Mouse (Mus musculus): ENCODE measurements around the gene Sla2. TPM values are rescaled to one million over a fixed set of nuclear protein-coding genes. Genes with fewer than 3 reads are reported as not detected.
"Not testable (repeated sequence)": the region's sequence is repeated elsewhere in the genome, so short reads cannot be mapped to it uniquely, and the experiment has no call there.

Sla2 gene
- polyA plus RNA-seq, 1 experiment = 0.23 TPM

DNA sequence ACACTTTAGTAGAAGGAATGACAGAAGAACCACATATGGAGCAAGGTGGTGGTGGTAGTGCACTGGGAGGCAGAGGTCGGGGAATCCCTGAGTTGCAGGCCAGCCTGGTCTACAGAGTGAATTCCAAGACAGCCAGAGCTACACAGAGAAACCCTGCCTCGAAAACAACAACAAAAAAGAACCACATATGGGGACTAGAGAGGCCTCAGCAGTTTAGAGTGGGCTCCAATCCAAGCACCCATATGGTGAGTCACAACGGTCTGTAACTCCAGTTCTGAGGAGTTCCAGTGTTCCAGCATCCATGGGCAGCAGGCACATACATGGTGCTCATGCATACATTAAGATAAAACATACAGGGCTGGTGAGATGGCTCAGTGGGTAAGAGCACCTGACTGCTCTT lies 22.5 kb downstream of the Sla2 start:
- no peak for DNase-seq (ENCODE audit: low read depth)

- no peak for DNase-seq (ENCODE audit: low read depth)
Measured at GRCm38 (mm10) chr2:156863487-156864160, 23.4 kb downstream of the Sla2 start.

DNA sequence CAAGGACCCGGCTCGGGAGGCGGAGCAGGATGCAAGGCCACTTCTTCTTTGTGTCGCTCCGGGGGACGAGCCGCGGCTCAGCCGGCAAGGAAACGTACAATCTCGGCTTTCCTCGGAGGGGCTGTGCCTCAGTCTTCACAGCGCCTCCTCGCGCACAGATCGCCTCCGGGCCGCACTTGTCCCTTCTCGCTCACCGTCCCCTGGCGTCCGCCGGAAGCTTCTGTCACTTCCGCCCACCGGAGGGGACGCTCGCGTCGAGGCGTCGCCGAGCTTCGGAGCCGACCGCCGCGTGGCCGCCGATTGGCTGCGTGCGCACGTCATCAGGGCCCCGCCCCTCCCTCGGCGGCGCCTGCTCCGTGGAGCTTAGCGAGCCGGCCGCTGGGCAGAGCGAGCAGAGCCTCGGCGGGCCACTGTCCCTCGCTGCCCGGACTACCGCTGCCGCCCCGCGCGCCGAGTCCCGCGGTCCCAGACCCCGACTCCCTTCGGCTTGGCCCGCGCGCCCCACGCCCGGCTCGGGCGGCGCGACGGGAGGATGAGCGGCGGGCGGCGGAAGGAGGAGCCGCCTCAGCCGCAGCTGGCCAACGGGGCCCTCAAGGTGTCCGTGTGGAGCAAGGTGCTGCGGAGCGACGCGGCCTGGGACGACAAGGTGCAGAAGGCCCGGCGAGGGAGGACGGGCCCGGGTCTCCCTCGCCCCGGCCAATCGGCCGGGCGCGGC lies 24.1 kb downstream of the Sla2 start, which contains the start of gene Rab5if:
Gene Rab5if (plus strand): TSS at position 357 of the 715 bp plus-strand sequence.
- DNase-seq (ENCODE audit: low read depth) = no peak

- DNase-seq (ENCODE audit: low read depth) = no peak
Measured at GRCm38 (mm10) chr2:156862041-156862717, 24.8 kb downstream of the Sla2 start.

- DNase-seq (ENCODE audit: low read depth) = no peak
Measured at GRCm38 (mm10) chr2:156858671-156859070, 28.3 kb downstream of the Sla2 start.

DNA sequence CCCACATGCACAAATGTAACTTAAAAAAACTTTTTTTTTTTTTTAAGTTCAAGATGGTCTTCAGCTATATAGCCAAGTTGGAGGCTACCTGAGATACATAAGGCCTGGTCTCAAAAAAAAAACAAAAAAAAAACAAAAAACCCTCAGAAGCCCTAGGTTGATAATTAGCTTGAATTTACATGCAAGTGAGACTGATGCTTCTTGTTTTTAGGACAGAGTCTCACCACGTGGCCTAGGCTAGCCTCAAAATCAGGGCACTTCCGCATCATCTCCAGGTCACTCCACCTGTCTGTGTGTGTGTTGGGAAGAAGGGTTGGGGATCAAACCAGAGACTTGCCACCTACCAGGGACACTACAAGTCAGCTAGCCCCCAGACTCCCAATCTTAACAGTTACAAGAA lies 29.2 kb downstream of the Sla2 start, which contains the start of gene 4930518I15Rik:
Gene 4930518I15Rik (minus strand): TSS at position 112 of the 400 bp plus-strand sequence.
- DNase-seq (ENCODE audit: low read depth) = no peak

DNA sequence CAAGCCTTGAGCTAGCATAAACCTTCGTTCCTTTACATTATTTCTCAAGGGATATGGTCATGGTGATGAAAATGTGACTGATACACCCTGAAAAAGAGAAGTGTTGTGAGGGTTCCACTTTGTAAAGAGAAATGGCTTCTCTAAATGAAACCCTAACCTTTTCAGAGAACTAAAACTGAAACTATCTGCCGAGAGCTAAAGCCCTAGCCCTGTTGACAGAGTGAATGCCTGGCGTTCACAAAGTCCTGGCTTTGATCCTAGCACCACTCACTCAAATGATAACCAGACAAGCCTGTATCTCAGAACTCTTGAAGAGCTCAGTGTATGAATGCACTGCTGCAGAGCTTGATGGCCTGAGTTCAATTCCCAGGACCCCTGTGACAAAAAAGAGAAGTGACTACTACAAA lies 29.6 kb downstream of the Sla2 start:
- DNase-seq (ENCODE audit: low read depth) = no peak

- DNase-seq (ENCODE audit: low read depth) = no peak
Measured at GRCm38 (mm10) chr2:156856311-156856710, 30.7 kb downstream of the Sla2 start.

DNA sequence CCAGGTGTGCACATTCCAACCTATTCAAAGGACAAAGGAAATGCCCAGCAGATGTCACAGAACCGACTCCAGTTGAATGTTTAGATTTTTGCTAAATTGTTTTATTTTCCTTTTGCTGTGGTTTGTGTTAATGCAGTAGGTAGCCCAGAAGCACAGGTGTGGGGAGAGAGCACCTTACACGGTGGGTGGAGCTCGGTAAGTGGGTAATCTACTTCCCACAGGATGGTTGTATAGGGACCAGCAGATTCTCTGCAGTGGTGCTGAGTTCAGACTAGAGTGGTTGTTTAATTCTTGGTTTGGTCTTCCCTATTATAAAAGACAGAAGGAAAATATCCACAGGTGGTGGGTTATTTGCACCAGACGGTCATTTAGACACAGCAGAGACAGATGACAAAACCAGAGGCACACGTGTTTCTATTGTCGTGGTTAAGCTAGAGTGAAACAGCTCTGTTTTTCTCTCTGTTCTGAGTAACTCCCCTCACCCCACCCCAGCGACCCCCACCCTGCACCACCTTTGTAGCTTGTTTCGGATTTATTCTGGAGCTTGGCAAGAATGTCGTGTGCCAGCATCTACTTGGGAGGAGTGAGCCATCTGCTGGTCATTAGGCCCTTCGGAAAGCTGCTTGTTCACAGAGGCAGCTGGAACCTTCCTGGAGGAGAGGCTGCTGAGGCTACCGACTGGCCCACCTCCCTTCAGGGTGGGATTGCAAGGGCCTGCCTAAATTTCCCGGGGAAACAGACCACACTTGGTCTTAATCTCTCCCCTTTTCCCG lies 32.8 kb downstream of the Sla2 start:
- DNase-seq (ENCODE audit: low read depth) = not testable (repeated sequence)

- DNase-seq (ENCODE audit: low read depth) = not testable (repeated sequence)
Measured at GRCm38 (mm10) chr2:156853584-156853983, 33.4 kb downstream of the Sla2 start.

DNA sequence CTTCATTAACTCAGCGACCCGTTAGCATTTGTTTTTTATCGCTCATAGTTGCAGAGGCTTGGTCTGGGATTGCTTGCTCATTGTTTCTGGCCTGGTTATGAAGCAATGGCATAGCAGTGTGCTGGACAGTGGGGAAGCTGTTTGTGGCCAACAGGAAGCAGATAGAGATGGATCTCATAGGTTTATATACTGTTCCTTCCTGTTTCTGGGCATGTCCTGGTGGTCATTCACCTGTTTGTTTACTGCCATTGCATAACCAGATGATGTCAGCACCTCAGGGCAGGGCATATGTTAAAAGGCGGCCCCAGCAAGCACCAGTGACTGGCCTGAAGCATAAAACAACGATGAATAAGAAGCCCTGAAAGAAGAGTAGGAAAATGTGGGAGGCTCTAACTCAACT lies 36.5 kb downstream of the Sla2 start:
- DNase-seq (ENCODE audit: low read depth) = no peak

- no peak for DNase-seq (ENCODE audit: low read depth)
Measured at GRCm38 (mm10) chr2:156848526-156849182, 38.3 kb downstream of the Sla2 start.

- no peak for DNase-seq (ENCODE audit: low read depth)
Measured at GRCm38 (mm10) chr2:156847653-156848052, 39.3 kb downstream of the Sla2 start.

DNA sequence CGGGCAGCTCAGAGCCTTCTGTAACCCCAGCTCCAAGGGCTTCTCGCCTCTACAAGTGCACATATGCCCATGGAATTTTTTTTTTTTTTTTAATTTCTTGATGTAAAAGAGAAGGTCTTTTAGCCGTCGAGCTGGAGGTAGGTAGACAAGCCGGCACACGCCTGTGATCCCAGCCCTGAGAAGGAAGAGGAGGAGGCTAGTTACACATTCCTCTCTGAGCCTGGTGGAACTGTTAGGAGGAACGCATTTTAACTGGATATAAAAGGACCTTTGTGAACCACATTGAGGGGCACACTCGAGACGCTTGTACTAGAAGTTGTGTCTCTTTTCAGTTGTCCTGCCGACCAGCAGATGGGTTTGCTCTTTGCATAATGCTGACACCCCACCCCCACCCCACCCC lies 42.3 kb downstream of the Sla2 start:
- DNase-seq (ENCODE audit: low read depth) = no peak

DNA sequence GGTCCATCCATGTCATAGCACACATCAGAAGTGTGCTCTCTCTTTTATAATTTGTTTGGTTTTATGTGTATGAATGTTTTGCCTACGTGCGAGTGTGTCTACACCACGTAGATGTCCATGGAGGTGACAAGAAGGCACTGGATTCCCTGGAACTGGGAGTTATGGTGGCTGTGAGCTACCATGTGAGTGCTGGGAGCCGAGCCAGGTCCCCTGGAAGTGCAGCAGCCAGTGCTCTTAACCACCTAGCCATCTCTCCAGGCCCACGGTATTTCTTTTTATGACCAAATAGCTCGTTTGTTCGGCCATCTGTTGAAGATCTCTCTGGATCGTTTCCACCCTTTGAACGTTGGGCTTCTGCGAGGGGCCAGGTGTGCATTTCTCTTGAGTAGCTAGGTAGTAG lies 43.7 kb downstream of the Sla2 start:
- no peak for DNase-seq (ENCODE audit: low read depth)

DNA sequence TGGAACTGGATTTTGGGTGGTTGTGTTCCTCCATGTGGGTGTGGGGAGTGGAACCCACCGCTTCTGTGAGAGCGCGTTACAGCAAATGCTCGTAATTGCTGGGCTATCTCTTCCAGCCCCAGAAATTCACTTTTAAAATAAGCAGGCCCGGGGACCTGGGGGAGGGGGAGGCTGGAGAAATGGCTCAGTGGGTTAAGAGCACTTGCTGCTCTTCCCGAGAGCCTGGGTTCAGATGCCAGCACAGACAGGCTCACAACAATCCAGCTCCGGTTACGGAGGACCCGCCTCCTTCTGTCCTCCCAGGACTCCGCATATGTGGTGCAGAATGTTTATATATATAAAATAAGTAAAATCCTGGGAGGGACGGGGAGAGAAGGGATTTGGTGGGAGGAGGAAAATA lies 44.3 kb downstream of the Sla2 start:
- no peak for DNase-seq (ENCODE audit: low read depth)

DNA sequence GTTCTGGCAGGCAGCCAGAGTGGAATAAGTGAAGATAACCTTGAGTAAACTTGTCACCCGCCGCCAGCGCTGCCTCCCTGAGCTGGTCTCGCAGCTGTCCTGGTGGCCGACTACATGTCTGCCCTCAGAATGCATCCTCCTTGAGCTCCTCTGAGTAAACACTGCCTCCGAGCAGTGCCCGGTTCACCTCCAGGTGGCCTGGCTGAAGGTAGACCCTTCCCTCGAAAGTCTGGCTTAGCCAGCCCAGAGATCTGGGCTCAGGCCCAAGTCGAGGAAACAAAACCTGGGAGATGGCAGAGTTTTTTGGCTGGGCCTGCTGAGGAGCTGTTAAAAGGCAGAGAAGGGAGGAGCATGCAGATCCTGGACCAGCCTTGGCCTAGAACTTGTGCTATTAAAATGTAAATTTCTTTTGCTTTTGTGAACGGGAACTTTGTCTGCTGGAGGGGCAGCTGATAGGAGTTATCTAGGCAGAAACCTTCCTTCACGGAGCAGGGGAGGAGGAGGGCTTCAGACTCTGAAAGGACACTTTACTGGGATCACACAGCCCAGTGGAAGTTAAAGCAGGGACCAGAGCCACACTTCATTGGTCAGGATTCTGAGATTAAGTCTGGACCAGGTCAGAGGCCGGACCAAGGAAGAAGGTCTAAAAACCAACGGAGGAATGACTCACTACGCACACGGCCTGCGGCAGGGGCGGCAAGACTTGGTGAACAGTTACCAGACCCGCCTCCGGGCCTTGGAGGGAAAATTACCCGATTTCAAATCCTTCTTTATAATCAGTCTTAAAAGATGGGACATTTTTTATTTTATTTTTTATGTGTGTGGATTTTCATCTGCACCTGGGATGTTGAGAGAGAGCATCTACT lies 44.9 kb downstream of the Sla2 start:
- DNase-seq (ENCODE audit: low read depth) = no peak

DNA sequence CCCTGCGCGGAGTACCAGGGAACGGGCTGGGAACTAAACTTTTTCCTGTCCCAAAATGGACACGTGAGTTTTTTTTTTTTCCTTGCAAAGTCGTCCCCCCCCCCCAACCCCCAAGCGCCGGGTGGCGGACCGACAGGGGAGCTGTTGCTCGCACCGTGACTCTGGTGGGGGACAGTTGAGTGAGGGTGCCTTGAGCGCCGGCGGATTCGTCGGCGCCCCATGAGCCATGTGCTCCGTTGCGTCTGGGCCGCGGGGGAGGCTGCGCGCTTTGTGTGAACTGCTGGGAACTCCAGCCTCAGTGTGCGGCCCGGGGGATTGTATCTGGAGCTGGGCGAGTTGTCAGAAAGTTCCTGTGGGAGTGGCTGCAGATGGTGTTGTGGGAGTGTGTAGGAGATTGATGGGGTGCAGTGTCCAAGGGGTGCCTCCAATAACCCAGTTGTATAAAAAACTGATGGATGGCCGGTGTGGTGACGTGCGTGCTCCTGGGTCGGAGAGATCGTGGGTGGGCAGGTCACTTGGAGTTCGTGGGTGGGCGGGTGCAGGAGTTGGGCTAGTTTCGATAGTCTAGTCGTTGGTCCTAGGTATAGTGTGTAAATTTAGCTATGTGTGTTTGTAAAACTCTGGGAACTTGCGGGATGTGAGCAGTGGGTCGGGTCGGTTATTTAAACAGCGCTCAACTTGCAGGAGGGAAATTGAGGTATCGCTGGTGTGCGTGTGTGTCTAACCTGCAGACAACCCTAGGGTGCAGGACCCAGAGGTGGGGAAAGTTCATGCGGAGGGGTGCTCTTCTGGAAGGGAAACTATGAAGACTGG lies 45.8 kb downstream of the Sla2 start:
- no peak for DNase-seq (ENCODE audit: low read depth)

- DNase-seq (ENCODE audit: low read depth) = no peak
Measured at GRCm38 (mm10) chr2:156840301-156841027, 46.5 kb downstream of the Sla2 start.

Data from gonadal fat pad, adult 2 months (tissue).